Mouse (Mus musculus): ENCODE data around the gene Gskip.

DNA sequence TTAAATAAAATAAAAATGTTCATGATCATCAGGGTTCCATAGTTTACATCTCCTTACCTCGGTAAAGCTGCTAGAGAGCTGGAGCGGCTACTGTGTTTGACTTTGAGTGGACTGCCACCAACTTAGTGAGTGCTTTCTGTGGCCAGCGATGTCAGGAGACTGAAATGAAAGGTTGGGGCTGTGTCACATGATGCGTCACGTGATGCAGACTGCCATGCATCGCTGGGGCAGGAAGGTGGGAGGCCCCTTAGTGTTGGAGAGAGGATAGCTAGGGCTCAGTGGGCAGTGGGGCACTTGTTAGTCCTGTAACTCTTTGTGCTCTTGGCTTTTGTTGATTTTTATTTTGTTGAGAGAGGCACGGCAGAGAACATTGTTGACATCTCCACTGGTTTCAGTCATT lies 11.2 kb downstream of the Gskip start:
- TF ChIP-seq CTCF (IDR thresholded peaks at IDR 0.05; ENCODE audit: borderline replicate concordance, insufficient read depth, low read depth, low read length) (no peak), POLR2A (IDR thresholded peaks at IDR 0.05; ENCODE audit: borderline replicate concordance, insufficient read depth, low read length) (no peak)

Data from cerebellum, adult 2 months (tissue).